Mouse (Mus musculus) thymus, postnatal 10 days (tissue): ENCODE data around the gene Parp9.
"Not testable (repeated sequence)": the region's sequence is repeated elsewhere in the genome, so short reads cannot be mapped to it uniquely, and the experiment has no call there.

Experiments used
- DNase-seq, 2 experiments: peaks; one replicate each; pipeline ENCODE4 v3.0.0; 2021; ENCODE audit warnings: low spot score in 2 of 2

The Parp9 gene

DNA sequence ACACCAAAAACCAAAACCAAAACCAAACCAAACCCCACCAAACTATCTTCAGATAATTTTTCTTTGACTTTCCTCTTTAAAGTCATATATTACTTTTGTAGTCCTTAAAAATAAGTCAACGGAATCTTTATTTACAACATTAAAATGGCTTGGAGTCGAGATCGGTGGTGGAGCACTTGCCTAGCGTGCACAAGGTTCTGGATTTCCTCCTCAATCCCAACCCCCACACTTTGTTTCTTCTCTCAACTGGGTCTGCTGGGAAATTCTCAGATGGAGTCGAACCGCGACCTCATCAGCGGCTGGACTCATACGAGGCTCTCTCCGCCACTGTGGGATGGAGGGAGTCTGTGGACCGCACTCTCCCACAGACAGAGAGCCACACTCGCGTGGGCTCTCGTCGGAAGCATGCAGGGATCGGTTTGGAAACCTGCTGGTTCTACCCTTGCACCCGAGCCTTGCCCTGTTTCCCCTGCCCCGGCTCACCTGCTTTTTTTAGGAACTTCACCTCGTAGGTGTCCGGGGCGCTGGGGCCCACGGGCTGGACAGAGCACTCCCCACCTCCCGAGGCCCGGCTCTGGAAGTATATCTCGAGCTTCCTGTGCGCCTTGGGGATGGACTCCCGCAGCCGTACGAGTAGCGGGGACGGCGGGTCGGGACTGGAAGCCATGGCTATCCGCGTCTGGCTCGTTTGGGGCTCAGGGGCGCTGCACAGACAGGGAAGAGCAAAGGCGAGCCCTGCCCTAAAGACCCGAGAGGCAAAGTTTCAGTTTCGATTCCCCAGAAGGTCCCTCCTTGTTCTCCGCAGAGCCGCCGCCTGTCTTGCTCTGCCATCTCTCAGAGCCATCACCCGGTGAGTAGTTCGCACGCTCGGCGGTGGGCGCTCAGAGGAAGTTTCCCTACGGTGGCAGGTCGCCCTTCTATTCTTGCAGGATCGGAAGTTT, at the start of gene Parp9, which contains the start of gene Dtx3l:
Gene Parp9, plus strand, starts transcription at position 260 of the 941 bp plus-strand sequence.
Gene Dtx3l, minus strand, starts transcription at position 941 of the 941 bp plus-strand sequence.
- peak; percentile 62 to 70 for DNase-seq

DNA sequence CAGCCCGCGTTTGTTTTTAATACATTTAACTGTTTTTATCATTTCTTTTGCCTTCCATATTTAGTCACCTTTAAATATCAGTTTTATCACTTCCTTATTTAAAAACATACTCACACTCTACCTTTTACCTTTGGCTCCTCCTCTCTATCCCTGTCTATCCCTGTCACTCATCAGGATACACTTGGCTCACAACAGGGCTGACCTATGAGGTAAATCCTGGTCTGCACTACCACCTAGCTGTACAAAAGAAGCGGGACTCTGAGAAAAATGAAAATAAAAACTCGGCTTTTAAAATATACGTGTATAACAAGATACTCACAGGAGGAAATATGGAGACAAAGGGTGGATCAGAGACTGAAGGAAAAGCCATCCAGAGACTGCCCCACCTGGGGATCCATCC, 49.4 kb upstream of the Parp9 start:
- DNase-seq: no peak

DNA sequence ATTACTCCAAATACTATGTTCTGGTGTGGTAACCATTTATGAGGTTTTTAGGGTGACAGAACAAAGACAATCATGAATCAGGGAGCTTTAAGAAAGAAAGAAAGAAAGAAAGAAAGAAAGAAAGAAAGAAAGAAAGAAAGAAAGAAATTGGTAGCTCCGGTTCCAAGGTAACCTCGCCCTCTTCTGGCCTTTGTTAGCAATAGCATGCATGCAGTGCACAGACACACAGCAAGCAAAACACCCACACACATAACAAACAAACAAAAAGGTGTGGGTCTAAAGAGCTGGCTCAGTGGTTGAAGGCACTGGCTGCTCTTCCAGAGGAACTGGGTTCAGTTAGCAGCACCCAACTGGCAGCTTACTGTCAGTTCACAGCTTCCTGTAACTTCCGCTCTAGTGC, 47.6 kb upstream of the Parp9 start:
- no peak for DNase-seq

DNA sequence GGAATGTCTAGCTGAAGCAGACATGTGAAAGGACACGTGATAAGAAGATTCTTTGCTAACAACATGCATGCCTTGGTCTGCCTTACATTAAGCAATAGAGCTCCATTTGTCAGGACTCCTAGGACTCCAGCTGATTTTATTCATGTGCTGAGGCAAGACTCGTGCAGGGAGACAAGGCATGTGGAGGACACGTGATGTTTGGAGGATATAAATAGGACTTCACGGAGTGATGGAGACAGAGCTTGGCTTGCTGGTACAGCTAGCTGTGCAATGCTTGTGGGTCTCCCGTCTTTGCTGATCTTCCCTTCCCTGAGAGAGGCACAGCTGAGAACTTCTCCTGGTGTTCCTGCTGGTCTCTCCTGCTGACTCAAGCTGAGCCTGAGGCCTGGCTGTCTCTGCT, 46.7 kb upstream of the Parp9 start:
- not testable (repeated sequence) for DNase-seq

DNA sequence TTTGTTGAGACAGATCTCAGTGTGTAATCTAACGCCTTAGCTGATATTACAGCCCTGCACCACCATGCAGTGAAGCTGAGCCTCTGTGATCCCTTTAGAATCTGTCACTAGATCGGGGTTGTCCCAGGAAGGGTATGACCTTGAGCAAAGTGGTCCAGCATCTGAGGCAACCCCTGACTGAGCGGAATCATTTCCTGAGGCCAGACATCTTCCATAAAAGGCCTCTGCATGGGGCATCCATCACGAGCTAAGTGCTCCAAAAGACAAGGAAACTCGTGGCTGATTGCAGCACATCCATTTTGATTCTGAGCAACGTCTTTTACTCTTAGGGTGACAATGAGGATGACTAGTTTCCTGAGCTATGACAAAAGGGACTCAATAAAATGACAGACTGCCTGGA, 43.3 kb upstream of the Parp9 start:
- DNase-seq: no peak

DNA sequence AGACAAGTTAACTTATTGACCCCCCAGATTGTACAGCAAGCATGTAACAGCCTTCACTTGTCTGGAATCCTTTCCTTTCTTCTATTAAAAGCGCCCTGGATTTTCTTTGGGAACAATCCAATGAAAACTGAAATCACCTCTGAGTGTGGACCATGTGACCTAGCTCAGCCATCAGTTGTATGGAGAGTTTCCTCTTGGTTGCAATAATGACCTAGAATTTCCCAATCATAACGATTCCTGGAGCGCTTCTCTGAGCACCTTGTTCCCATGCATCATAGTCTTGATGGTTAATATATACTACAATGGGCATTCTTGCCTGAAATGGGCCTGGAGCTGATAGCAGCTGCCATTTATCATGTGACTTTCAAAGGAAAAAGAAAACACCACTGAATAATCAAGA, 37.7 kb upstream of the Parp9 start:
- no peak for DNase-seq

DNA sequence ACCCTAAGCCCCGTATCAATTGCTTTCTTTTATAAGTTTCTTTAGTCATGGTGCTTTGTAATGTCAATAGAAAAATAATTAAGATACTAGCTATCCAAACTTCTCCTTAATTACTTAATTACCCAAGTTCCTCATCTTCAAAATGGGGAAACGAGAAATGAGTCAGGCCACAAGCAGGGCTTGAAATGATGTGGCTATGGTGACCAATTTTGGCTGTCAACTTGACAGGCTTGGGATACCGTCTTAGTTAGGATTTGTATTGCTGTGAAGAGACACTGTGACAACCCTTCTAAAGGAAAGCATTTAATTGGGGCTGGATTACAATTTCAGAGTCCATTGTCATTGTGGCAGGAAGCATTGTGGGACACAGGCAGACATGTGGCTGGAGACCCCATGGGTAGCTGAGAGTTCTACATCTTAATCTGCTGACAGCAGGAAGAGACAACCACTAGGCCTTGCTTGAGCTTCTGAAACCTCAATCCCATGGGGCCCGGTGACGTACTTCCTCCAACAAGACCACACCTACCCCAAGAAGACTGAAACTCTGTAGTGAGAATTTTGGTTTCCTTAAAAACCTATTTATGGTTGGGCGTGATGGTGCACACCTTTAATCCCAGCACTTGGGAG, 35.1 kb upstream of the Parp9 start:
- DNase-seq: no peak

DNA sequence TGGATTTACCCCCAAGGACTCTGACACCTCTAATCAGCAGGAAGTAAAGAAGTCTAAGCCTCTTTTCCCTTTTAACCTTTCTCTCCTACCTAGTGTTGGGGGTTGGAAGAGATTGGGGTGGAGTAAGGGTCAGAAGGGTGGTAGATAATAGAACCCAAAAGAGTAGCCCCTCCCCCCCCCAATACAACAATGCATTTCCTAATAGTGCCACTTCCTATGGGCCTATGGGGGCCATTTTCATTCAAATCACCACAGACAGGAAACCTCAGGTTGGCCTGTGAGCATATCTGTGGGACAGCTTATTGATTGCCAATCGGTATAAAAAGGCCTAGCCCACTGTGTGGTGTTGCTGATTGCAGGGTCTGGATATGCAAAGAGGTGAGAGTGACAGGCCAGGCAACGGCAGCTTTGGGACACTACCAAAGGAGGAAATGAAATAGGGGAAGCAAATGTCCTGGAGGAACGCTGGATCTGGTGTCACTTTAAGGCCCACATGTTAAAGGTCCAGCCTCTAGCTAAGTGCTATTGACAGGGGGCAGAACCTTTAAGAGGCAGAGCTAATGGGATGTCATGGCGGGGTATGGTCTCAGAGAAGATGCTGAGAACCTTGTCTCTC, 34.0 kb upstream of the Parp9 start:
- DNase-seq: no peak

DNA sequence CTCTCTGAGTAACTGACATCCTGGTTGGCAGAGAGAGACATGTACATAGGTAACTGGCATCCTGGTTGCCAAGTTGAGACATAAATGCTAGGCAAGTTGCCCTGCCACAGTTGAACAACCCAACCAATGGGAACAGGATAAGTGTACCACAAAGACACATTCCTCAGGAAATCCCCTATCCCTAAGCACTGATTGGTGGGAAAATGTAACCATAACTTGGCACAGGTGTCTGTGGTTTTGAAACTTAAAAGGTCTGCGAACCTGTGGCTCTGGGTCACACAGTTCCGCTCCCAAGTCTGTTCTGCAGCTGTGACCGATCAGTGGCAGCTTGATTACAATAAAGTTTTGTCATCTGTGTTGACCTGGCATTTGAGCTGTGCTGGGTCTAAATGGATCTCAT, 32.9 kb upstream of the Parp9 start:
- peak in 1 of 2 experiments; percentile 13 for DNase-seq

DNA sequence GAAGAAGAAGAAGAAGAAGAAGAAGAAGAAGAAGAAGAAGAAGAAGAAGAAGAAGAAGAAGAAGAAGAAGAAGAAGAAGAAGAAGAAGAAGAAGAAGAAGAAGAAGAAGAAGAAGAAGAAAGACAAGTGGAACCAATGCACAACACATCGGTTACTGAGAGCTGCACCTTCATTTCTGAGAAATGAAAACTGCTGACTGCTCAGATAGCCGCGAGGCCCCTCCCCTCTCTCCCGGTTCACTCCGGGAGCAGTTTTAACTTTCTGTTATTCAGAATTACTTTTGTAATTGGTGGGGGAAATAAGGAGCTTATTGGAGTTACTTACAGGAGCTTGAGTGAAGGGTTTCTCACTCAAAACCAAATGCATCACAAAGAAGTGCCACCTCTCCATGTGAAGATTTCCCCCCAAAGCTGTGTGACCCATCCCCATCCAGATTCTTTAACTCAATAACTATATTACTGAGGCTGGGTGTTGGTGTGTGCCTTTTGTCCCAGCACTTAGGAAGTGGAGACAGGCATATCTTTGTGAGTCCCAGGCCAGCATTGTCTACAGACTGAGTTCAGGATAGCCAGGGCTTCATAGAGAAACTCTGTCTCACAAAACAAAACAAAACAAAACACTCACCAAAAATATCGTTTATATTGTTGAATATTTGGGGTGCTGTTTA, 32.3 kb upstream of the Parp9 start:
- DNase-seq: no peak

DNA sequence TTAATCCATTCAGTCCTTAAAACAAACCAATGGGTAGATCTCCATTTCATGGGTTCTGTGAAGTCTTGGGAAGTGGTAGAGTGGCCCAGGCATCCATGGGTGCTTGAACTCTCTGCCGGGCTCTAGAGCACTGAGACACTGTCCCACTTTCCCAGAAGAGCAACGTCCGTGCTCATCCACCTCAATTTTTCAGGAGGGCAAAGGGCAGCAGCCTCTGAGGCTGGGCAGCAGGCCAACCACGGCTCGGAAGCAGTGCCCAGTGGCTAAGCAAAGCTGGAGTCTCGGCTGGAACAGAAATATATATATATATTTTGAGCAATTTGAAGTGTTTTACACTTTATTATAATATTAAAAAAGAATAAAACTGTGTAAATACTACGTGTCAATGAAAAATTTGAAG, 31.4 kb upstream of the Parp9 start:
- DNase-seq: no peak

DNA sequence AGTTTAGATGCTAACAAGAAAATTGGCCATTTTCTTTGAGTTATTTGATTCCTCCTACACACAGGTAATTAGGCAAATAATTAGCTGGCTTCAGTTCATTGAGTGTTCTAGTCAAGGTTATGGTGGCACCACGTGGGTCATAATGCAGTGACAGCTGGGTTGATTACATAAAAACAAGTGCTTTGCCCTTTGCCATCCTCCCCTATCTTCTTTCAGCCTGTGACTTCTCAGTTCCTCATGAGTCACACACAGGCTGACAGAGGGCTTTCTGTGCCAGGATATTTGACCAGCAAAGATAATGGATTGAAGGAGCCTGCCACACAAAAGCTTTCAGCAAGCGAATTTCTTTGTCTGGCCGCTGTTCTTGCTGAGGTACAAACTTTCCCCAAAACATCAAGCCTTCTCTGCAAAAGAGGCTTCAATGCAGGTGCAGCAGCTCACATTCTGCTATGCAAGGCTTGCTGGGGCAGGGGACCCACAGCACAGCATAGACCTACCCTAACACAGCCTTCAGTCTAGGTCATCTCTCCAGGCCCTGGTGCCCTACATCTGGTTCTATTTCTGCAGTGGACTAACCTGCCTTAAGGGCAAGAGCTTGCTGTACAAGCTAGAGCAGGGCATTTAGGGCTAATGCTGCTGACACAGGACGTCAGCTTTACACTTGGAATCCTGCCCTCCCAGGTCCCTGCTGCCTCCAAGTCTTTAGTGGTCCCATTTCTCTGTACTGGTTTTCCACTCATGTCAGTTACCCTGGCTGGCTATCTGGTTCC, 30.7 kb upstream of the Parp9 start:
- DNase-seq: no peak

DNA sequence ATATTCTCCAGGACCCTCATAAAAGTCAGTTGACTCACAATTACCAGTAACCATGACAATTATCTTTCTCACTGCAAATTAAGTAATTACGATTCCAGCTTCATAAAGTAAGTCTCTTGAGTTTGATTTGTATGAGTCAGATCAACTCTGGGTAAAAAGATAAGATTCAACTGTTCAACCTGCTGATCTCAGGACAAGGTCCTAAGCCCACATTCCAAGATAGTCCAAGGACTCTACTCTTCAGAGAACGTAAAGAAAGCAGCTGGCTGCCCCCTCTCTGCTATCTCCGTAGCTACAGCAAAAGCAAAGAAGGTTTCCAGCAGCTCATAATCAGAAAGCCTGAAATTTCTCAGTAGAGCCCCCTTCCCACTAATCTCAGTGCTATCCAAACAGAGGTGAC, 26.8 kb upstream of the Parp9 start:
- no peak for DNase-seq

DNA sequence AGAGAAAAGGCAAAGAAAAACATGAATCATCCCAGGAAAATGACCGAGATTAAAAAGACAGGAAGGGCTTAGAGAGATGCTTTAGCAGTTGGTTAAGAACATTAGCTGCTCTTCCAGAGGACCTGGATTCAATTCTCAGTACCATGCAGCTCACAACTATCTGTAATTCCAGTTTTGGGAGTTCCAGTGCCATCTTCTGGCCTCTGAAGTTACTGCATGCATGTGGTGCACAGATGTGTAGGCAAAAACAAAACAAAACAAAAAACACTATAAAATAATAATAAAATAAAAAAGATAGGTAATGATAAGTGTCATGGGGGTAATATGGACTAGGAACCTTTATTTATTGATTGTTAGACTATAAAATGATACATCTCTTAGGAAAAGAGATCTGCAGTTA, 24.7 kb upstream of the Parp9 start:
- DNase-seq: no peak

DNA sequence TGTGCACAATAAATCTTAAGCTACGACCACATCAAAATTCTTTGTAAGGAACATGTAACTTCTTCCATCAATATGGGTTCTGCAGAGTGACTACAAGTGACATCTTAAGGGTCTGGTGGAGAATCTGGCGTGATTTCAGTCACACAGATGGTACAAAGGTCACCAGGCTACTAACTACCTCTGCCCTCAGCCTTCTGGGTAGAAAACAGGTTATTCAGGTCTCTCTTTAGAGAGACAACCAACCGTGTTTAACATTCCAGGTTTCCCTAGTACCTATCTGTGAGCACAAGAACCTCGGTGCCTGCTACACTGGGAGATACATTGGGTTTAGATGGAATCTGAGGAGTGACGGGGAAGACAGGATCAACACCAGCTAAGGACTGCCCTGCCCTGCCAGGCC, 24.0 kb upstream of the Parp9 start:
- DNase-seq: no peak

DNA sequence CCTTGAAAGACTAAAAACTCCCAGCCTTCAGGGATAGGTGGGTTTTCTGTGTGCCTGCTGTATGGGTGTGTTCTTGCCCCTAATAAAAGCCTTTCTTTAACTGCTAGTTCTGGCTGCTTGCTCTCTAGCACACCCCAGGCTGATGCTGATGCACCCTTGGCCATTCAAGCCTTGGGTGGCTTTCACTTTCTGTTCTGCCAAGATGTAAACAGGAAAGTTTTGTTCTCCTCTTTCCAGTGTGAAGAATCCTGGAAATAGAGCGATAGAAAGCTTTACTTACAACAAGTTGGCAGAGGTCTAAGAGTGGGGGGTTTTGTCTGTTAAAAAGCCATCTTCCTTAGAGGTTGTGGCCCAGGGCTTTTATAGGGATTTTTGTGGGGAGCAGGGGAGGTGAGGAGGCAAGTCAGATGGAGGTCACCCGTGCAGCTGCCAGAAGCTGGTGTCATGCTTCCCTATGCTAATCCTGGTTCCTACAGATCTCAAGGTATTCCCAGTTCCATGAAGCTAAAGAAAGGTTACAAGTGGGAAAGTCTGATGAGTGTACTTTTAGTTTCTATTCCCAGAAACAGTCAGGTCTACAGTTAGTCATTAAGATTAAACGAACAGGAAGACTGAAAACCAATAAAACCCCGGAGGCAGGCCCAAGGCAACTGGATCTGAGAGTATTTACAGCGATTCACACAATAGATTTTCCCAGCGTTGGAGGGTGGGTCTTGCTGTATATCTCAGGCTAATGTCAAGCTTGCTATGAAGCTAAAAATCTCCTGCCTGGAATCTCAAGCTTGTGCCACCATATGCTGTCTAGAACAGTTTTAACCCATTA, 19.3 kb upstream of the Parp9 start:
- DNase-seq: peak in 1 of 2 experiments; percentile 34

DNA sequence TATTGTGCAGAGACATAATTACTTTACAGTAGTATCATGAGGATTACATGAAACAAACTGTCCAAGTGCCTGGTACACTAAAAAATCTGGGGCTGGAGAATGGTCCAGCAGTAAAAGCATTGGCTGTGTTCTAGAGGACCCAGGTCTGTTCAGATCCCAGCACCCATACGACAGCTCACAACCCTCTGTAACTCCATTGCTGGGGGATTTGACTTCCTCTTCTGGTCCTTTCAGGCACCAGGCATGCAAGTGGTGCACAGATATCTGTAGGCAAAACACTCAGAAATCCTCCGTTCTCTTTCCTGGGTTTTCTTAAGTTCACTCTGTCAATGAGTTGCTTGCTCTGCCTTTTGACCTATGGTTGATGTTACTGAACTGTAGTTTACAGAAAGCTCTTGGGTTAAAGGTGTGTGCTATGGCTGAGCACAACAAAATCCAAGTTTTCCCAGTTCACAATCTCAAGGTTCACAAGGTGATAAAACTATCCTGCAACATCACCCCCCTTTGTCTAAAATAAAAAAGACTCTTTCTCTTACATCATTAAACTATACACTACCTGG, 16.5 kb upstream of the Parp9 start:
- DNase-seq: no peak

DNA sequence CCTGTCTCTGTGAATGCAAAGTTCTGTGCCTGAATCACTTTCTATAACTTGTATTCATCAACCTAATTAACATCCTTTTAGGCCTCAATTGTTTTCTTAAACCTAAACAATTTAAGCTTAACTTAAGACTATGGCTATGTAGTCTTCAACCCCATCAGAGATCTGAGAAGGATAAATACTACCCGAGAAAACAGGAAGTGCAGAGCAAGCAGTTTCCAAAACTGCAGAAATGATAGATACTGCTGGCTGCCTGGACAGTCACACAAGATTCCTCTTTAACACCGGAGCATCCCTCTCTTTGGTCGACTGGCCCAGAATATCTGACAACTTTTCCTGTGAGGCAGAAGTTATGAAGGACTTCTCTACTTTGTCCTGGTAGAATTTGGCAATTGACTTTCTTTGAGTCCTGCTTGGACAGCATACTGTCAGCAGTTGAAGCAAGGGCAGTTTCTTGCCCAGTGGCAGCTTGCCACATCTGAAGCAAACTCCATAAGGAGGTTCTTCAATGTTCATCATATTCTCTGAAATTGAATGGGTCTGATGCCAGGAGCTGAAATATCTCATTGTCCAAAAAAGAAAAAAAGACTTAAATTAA, 15.9 kb upstream of the Parp9 start:
- DNase-seq: no peak

DNA sequence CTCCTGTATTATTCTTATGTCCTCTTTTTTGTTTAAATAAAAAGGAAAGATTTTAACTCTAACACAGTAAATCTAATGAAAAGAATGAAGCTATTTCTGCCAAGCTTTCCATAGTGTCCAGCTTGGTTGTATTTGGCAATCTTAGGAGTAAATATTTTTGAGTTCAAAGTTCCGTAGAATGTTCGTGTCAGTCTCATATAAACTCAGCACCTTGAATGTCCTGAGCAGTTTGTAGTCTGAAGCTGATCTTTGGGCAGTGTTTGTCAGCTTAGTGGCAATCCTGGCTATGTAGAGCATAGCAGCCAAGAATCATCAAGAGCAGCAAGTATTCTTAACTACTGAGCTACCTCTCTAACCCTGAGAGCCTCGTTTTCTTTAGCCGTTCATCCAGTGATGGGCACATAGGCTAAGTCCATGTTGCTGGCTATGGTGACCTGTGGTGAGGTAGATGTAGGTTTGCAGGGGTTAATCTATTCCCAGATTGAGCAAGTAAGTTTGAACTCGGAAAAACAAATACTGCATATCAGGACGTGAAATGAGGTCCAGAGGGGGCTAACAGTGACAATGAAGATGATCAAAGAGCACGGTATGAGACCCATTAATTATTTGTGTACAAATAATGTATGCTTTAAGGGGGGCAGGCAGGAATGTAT, 14.6 kb upstream of the Parp9 start:
- DNase-seq: no peak
